Mouse (Mus musculus): ENCODE measurements around the gene Sfxn2. TPM values are rescaled to one million over a fixed set of nuclear protein-coding genes. Genes with fewer than 3 reads are reported as not detected.

Sfxn2 gene
- total RNA-seq, 2 experiments from 2014 or later: 8.5 to 9.9 TPM

- no peak for DNase-seq (ENCODE audit: low spot score in 2 of 2)
Measured at GRCm38 (mm10) chr19:46625519-46625918, 52.4 kb downstream of the Sfxn2 start.

GRCm38 (mm10) chr19:46628403-46628802 is 55.2 kb downstream of the Sfxn2 start:
- DNase-seq (ENCODE audit: low spot score in 2 of 2): no peak

- DNase-seq (ENCODE audit: low spot score in 2 of 2): no peak
Measured at GRCm38 (mm10) chr19:46629807-46630206, 56.6 kb downstream of the Sfxn2 start.

- DNase-seq (ENCODE audit: low spot score in 2 of 2): no peak
Measured at GRCm38 (mm10) chr19:46631637-46632036, 58.5 kb downstream of the Sfxn2 start.

- DNase-seq (ENCODE audit: low spot score in 2 of 2): no peak
Measured at GRCm38 (mm10) chr19:46635766-46636165, 62.6 kb downstream of the Sfxn2 start.

- DNase-seq (ENCODE audit: low spot score in 2 of 2): no peak
Measured at GRCm38 (mm10) chr19:46637598-46637997, 64.4 kb downstream of the Sfxn2 start.

GRCm38 (mm10) chr19:46639053-46639452 is 65.9 kb downstream of the Sfxn2 start:
- no peak for DNase-seq (ENCODE audit: low spot score in 2 of 2)

GRCm38 (mm10) chr19:46639496-46639895 is 66.3 kb downstream of the Sfxn2 start:
- no peak for DNase-seq (ENCODE audit: low spot score in 2 of 2)

- no peak for DNase-seq (ENCODE audit: low spot score in 2 of 2)
Measured at GRCm38 (mm10) chr19:46640780-46641179, 67.6 kb downstream of the Sfxn2 start.

- DNase-seq (ENCODE audit: low spot score in 2 of 2): peak in 1 of 2 experiments; percentile 39
Measured at GRCm38 (mm10) chr19:46641420-46642085, 68.4 kb downstream of the Sfxn2 start.

- no peak for DNase-seq (ENCODE audit: low spot score in 2 of 2)
Measured at GRCm38 (mm10) chr19:46642136-46642753, 69.1 kb downstream of the Sfxn2 start.

GRCm38 (mm10) chr19:46643236-46643635 is 70.1 kb downstream of the Sfxn2 start:
- DNase-seq (ENCODE audit: low spot score in 2 of 2): no peak

- DNase-seq (ENCODE audit: low spot score in 2 of 2): no peak
Measured at GRCm38 (mm10) chr19:46644343-46644792, 71.2 kb downstream of the Sfxn2 start.

- peak in 1 of 2 experiments; percentile 31 for DNase-seq (ENCODE audit: low spot score in 2 of 2)
Measured at GRCm38 (mm10) chr19:46644793-46645602, 71.8 kb downstream of the Sfxn2 start.

- DNase-seq (ENCODE audit: low spot score in 2 of 2): no peak
Measured at GRCm38 (mm10) chr19:46646041-46646481, 72.9 kb downstream of the Sfxn2 start.

GRCm38 (mm10) chr19:46647254-46647653 is 74.1 kb downstream of the Sfxn2 start:
- DNase-seq (ENCODE audit: low spot score in 2 of 2): no peak

Other genes starting within 250 kb of the Sfxn2 start
- 100 to 1,000 TPM; 686 to 714 TPM for gene Psd, start 246.2 kb upstream of the Sfxn2 start, total RNA-seq (2021)
- gene Fbxl15, start 245.2 kb upstream of the Sfxn2 start, total RNA-seq (2021): 10 to 100 TPM; 30.2 to 33.6 TPM
- 100 to 1,000 TPM; 173 to 178 TPM for gene Cuedc2, start 234.7 kb upstream of the Sfxn2 start, total RNA-seq (2021)
- gene Mfsd13a, start 232.2 kb upstream of the Sfxn2 start, total RNA-seq (2021): 10 to 100 TPM; 24.4 to 26.4 TPM
- gene 2310034G01Rik, start 223.1 kb upstream of the Sfxn2 start, total RNA-seq (2021): 1 to 10 TPM in 1 of 2 experiments, under 1 TPM in 1; 0.89 to 1.3 TPM
- 100 to 1,000 TPM; 233 to 238 TPM for gene Actr1a, start 177.6 kb upstream of the Sfxn2 start, total RNA-seq (2021)
- gene Sufu, start 176.5 kb upstream of the Sfxn2 start, total RNA-seq (2021): 10 to 100 TPM; 20.8 to 21.9 TPM
- 100 to 1,000 TPM; 108 to 111 TPM for gene Trim8, start 71.7 kb upstream of the Sfxn2 start, total RNA-seq (2021)
- 100 to 1,000 TPM; 133 to 138 TPM for gene Arl3, start 167 bp upstream of the Sfxn2 start, total RNA-seq (2021)
- 10 to 100 TPM; 32.5 to 39.0 TPM for gene Wbp1l, start 25.7 kb downstream of the Sfxn2 start, total RNA-seq (2021)
- gene Cyp17a1, start 99.8 kb downstream of the Sfxn2 start, total RNA-seq (2021): not detected
- 10 to 100 TPM; 16.7 to 20.1 TPM for gene Borcs7, start 116.5 kb downstream of the Sfxn2 start, total RNA-seq (2021)
- 10 to 100 TPM; 13.4 to 16.7 TPM for gene As3mt, start 134.1 kb downstream of the Sfxn2 start, total RNA-seq (2021)
- gene Cnnm2, start 188.2 kb downstream of the Sfxn2 start, total RNA-seq (2021): 10 to 100 TPM; 25.2 to 28.1 TPM

All from layer of hippocampus, postnatal 10 days (tissue).